Mouse (Mus musculus) myocyte (in vitro differentiated cells): ENCODE measurements around the gene Dnal1. TPM values are rescaled to one million over a fixed set of nuclear protein-coding genes. Genes with fewer than 3 reads are reported as not detected.

Experiments
- H3K27me3 ChIP-seq: one replicate; pipeline ENCODE4 v1.6.1; 2011; ENCODE audit not compliant: control insufficient read depth, insufficient read depth, insufficient read length
- H3K36me3 ChIP-seq: one replicate; pipeline ENCODE4 v1.6.1; 2011; ENCODE audit not compliant: control insufficient read depth, insufficient read depth
- H3K4me2 ChIP-seq: one replicate; pipeline ENCODE4 v1.6.1; 2011; ENCODE audit warnings: low read depth, control low read depth
- H3K4me3 ChIP-seq: one replicate; pipeline ENCODE4 v1.5.1; 2011; ENCODE audit warnings: mild to moderate bottlenecking, control low read depth, moderate library complexity
- H3K79me2 ChIP-seq: one replicate; pipeline ENCODE4 v1.6.1; 2011; ENCODE audit not compliant: control insufficient read depth, insufficient read depth
- H3ac ChIP-seq: one replicate; pipeline ENCODE4 v1.6.1; 2011; ENCODE audit not compliant: control insufficient read depth, insufficient read length
- CEBPB ChIP-seq: IDR thresholded peaks from 2 replicates; pipeline ENCODE4 v1.6.1; 2011; ENCODE audit warnings: mild to moderate bottlenecking, moderate library complexity; ENCODE audit not compliant: poor library complexity, insufficient read depth, severe bottlenecking
- E2F4 ChIP-seq: IDR thresholded peaks from one replicate; pipeline ENCODE4 v1.6.1; 2011; ENCODE audit warnings: mild to moderate bottlenecking, control low read depth, moderate library complexity; ENCODE audit not compliant: insufficient read depth
- MAX ChIP-seq: IDR thresholded peaks from one replicate; pipeline ENCODE4 v1.6.1; 2011; ENCODE audit warnings: low read depth, mild to moderate bottlenecking, control low read depth
- MYOD1 ChIP-seq, 3 experiments: IDR thresholded peaks; one replicate each; pipeline ENCODE4 v1.6.1; 2011; ENCODE audit warnings: control low read depth in 2 of 3, low read depth in 2 of 3, mild to moderate bottlenecking in 2 of 3, moderate library complexity in 1 of 3; ENCODE audit not compliant: insufficient read length in 2 of 3, control insufficient read depth in 1 of 3
- MYOG ChIP-seq, 3 experiments: IDR thresholded peaks; one replicate each; pipeline ENCODE4 v1.6.1; 2011; ENCODE audit warnings: control low read depth in 2 of 3, low read depth in 2 of 3, mild to moderate bottlenecking in 2 of 3; ENCODE audit not compliant: insufficient read length in 2 of 3, control insufficient read depth in 1 of 3, insufficient read depth in 1 of 3
- POLR2A ChIP-seq: IDR thresholded peaks from one replicate; pipeline ENCODE4 v1.6.1; 2011; ENCODE audit warnings: low read depth, mild to moderate bottlenecking, control low read depth, moderate library complexity; ENCODE audit not compliant: insufficient read length
- POLR2AphosphoS2 ChIP-seq: IDR thresholded peaks from one replicate; pipeline ENCODE4 v1.6.1; 2011; ENCODE audit warnings: low read depth, control low read depth; ENCODE audit not compliant: insufficient read length
- REST ChIP-seq: IDR thresholded peaks from one replicate; pipeline ENCODE4 v1.6.1; 2011; ENCODE audit warnings: mild to moderate bottlenecking, control low read depth, moderate library complexity; ENCODE audit not compliant: insufficient read depth, insufficient read length
- SRF ChIP-seq: IDR thresholded peaks from one replicate; pipeline ENCODE4 v1.6.1; 2011; ENCODE audit warnings: low read depth; ENCODE audit not compliant: control insufficient read depth, insufficient read length
- TCF12 ChIP-seq: IDR thresholded peaks from one replicate; pipeline ENCODE4 v1.6.1; 2011; ENCODE audit warnings: mild to moderate bottlenecking, control low read depth; ENCODE audit not compliant: poor library complexity, insufficient read depth, severe bottlenecking
- TCF3 ChIP-seq: IDR thresholded peaks from one replicate; pipeline ENCODE4 v1.6.1; 2011; ENCODE audit warnings: low read depth, control low read depth; ENCODE audit not compliant: insufficient read length
- USF1 ChIP-seq: IDR thresholded peaks from one replicate; pipeline ENCODE4 v1.6.1; 2011; ENCODE audit warnings: low read depth, mild to moderate bottlenecking, control low read depth, moderate library complexity
- polyA plus RNA-seq: library from polyadenylated mRNA; unstranded; fragments of >200 nt; fragmentation: generic; extraction: Trizol; gene quantifications from one replicate; pipeline ENCODE4 v1.2.1, GENCODE M21; 2012; ENCODE audit warnings: missing spikeins

The Dnal1 gene
- polyA plus RNA-seq, 1 experiment, result 11.4 TPM

GRCm38 (mm10) chr12:84187752-84188601 lies 73.8 kb downstream of the Dnal1 start:
- no peaks in the 10 kb centered on the region for H3K27me3 ChIP-seq
- H3K36me3 ChIP-seq, result peaks cover 6% of the 10 kb centered on the region
- H3K79me2 ChIP-seq, result peaks cover 98% of the 10 kb centered on the region
- TF ChIP-seq POLR2AphosphoS2, result peak; percentile 35
- no peak for TF ChIP-seq TCF3
- TF ChIP-seq REST, result no peak
- TF ChIP-seq MAX, result no peak
- TF ChIP-seq USF1, result no peak
- TF ChIP-seq TCF12, result no peak
- TF ChIP-seq MYOD1 (IDR thresholded peaks at IDR 0.05; ENCODE audit: control insufficient read depth in 1 of 3, insufficient read length in 2 of 3, low read depth in 2 of 3), result no peak
- no peak for TF ChIP-seq SRF
- TF ChIP-seq CEBPB, result no peak
- no peak for TF ChIP-seq POLR2A
- peak in 1 of 3 experiments; percentile 13 for TF ChIP-seq MYOG (IDR thresholded peaks at IDR 0.05; ENCODE audit: control insufficient read depth in 1 of 3, insufficient read depth in 1 of 3, insufficient read length in 2 of 3, low read depth in 2 of 3)
- peak overlapping the region; percentile 48 for H3K4me2 ChIP-seq
- no peak overlapping the region for H3K4me3 ChIP-seq
- H3ac ChIP-seq, result no peak overlapping the region

- no peak overlapping the region for H3ac ChIP-seq
- no peaks in the 10 kb centered on the region for H3K27me3 ChIP-seq
- no peak for TF ChIP-seq POLR2AphosphoS2
- TF ChIP-seq SRF, result no peak
- no peak for TF ChIP-seq TCF12
- no peak for TF ChIP-seq REST
- no peak for TF ChIP-seq MAX
- TF ChIP-seq POLR2A, result no peak
- TF ChIP-seq MYOG (IDR thresholded peaks at IDR 0.05; ENCODE audit: control insufficient read depth in 1 of 3, insufficient read depth in 1 of 3, insufficient read length in 2 of 3, low read depth in 2 of 3), result no peak
- no peak for TF ChIP-seq TCF3
- no peak for TF ChIP-seq CEBPB
- TF ChIP-seq E2F4, result no peak
- TF ChIP-seq MYOD1 (IDR thresholded peaks at IDR 0.05; ENCODE audit: control insufficient read depth in 1 of 3, insufficient read length in 2 of 3, low read depth in 2 of 3), result no peak
- no peak for TF ChIP-seq USF1
- H3K79me2 ChIP-seq, result peaks cover 89% of the 10 kb centered on the region
- H3K4me2 ChIP-seq, result peak overlapping the region; percentile 30
- H3K4me3 ChIP-seq, result no peak overlapping the region
- H3K36me3 ChIP-seq, result peaks cover 6% of the 10 kb centered on the region
Measured at GRCm38 (mm10) chr12:84188881-84189444, 74.8 kb downstream of the Dnal1 start.

- H3ac ChIP-seq, result no peak overlapping the region
- H3K27me3 ChIP-seq, result no peaks in the 10 kb centered on the region
- H3K36me3 ChIP-seq, result peaks cover 6% of the 10 kb centered on the region
- TF ChIP-seq POLR2A (peak; percentile 24), TCF12 (no peak), CEBPB (no peak)
- peaks cover 76% of the 10 kb centered on the region for H3K79me2 ChIP-seq
- no peak overlapping the region for H3K4me3 ChIP-seq
- peak overlapping the region; percentile 93 for H3K4me2 ChIP-seq
Measured at GRCm38 (mm10) chr12:84190151-84190820, 76.1 kb downstream of the Dnal1 start.

GRCm38 (mm10) chr12:84191190-84191589 lies 77.0 kb downstream of the Dnal1 start:
- Histone ChIP-seq H3K79me2 (peaks cover 75% of the 10 kb centered on the region), H3ac (no peak overlapping the region), H3K4me3 (peak overlapping the region; percentile 71), H3K36me3 (peaks cover 2% of the 10 kb centered on the region), H3K27me3 (no peaks in the 10 kb centered on the region), H3K4me2 (peak overlapping the region; percentile 93)
- TF ChIP-seq SRF (no peak), REST (no peak), CEBPB (no peak), USF1 (no peak), MYOD1 (IDR thresholded peaks at IDR 0.05; ENCODE audit: control insufficient read depth in 1 of 3, insufficient read length in 2 of 3, low read depth in 2 of 3) (no peak), TCF12 (no peak), E2F4 (no peak), POLR2AphosphoS2 (no peak), MAX (no peak), POLR2A (no peak), MYOG (IDR thresholded peaks at IDR 0.05; ENCODE audit: control insufficient read depth in 1 of 3, insufficient read depth in 1 of 3, insufficient read length in 2 of 3, low read depth in 2 of 3) (no peak), TCF3 (no peak)
